Mouse (Mus musculus): ENCODE measurements around the gene Klf5. TPM values are rescaled to one million over a fixed set of nuclear protein-coding genes. Genes with fewer than 3 reads are reported as not detected.

Klf5 gene
- total RNA-seq, 1 experiment from 2014 or later: 7.6 TPM

GRCm38 (mm10) chr14:99309606-99310005 lies 11.1 kb downstream of the Klf5 start:
- DNase-seq: no peak

- no peak for DNase-seq
Observed at GRCm38 (mm10) chr14:99310358-99310757, 11.9 kb downstream of the Klf5 start.

GRCm38 (mm10) chr14:99313062-99313461 lies 14.6 kb downstream of the Klf5 start:
- DNase-seq: no peak

- DNase-seq: no peak
Observed at GRCm38 (mm10) chr14:99316275-99316674, 17.8 kb downstream of the Klf5 start.

- no peak for DNase-seq
Observed at GRCm38 (mm10) chr14:99320736-99321135, 22.2 kb downstream of the Klf5 start.

- DNase-seq: no peak
Observed at GRCm38 (mm10) chr14:99323376-99323775, 24.9 kb downstream of the Klf5 start.

- DNase-seq: no peak
Observed at GRCm38 (mm10) chr14:99324523-99324922, 26.0 kb downstream of the Klf5 start.

- DNase-seq: no peak
Observed at GRCm38 (mm10) chr14:99325597-99326472, 27.3 kb downstream of the Klf5 start.

GRCm38 (mm10) chr14:99336598-99336997 lies 38.1 kb downstream of the Klf5 start:
- no peak for DNase-seq

- DNase-seq: no peak
Observed at GRCm38 (mm10) chr14:99339021-99339420, 40.5 kb downstream of the Klf5 start.

- no peak for DNase-seq
Observed at GRCm38 (mm10) chr14:99339681-99340522, 41.4 kb downstream of the Klf5 start.

- DNase-seq: no peak
Observed at GRCm38 (mm10) chr14:99340703-99341102, 42.2 kb downstream of the Klf5 start.

GRCm38 (mm10) chr14:99348175-99348764 lies 49.8 kb downstream of the Klf5 start:
- DNase-seq: no peak

GRCm38 (mm10) chr14:99349606-99350005 lies 51.1 kb downstream of the Klf5 start:
- no peak for DNase-seq

GRCm38 (mm10) chr14:99352989-99353388 lies 54.5 kb downstream of the Klf5 start:
- DNase-seq: no peak

- DNase-seq: no peak
Observed at GRCm38 (mm10) chr14:99354046-99354445, 55.6 kb downstream of the Klf5 start.

- DNase-seq: no peak
Observed at GRCm38 (mm10) chr14:99354761-99355609, 56.5 kb downstream of the Klf5 start.

- DNase-seq: no peak
Observed at GRCm38 (mm10) chr14:99355610-99355870, 57.0 kb downstream of the Klf5 start.

- no peak for DNase-seq
Observed at GRCm38 (mm10) chr14:99362956-99363355, 64.5 kb downstream of the Klf5 start.

GRCm38 (mm10) chr14:99364007-99364784 lies 65.7 kb downstream of the Klf5 start:
- DNase-seq: no peak
